Mouse (Mus musculus): ENCODE results near the gene P2rx4. TPM values are rescaled to one million over a fixed set of nuclear protein-coding genes. Genes with fewer than 3 reads are reported as not detected.

The P2rx4 gene
- polyA plus RNA-seq, 1 experiment from 2014 or later = 15.2 TPM

DNA sequence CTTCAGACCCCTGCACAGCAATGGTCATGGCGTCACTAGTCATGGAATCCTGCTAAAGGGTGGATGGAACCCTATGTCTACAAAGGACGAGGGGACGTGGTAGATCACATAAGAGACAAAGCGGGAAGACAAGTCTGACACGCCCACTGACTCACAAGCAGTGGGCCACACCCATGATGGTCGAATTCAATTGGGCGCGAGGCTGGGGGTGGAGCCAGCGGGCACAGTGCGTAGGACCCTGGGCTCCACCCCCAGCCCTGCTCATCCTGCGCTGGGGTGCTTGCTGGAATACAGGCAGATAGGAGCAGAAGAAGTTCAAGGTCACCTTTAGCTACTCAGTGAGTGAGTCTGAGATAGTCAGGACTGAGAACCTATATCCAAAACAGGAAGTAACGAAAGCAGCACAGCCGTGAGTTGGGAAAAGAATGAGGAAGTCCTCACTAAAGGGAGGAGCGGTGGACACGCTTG, 61.8 kb downstream of the P2rx4 start:
- no peak for ATAC-seq (ENCODE audit: low FRiP score, low read depth)
- Histone ChIP-seq H3K27me3 (replicated peaks) (no peaks in the 10 kb centered on the region), H3K9ac (no peak overlapping the region), H3K4me2 (replicated peaks) (no peak overlapping the region), H3K27ac (no peak overlapping the region), H3K4me1 (0 out of 2 replicates have a peak, but pooled peaks cover 2% of the 10 kb centered on the region), H3K9me3 (0 out of 2 replicates have a peak, but pooled peaks cover 5% of the 10 kb centered on the region), H3K4me3 (no peak overlapping the region), H3K36me3 (peaks cover 3% of the 10 kb centered on the region; the same call in 1 of the 2 replicates)
- WGBS = 83% methylated on average over 15 of the region's 15 CpGs

DNA sequence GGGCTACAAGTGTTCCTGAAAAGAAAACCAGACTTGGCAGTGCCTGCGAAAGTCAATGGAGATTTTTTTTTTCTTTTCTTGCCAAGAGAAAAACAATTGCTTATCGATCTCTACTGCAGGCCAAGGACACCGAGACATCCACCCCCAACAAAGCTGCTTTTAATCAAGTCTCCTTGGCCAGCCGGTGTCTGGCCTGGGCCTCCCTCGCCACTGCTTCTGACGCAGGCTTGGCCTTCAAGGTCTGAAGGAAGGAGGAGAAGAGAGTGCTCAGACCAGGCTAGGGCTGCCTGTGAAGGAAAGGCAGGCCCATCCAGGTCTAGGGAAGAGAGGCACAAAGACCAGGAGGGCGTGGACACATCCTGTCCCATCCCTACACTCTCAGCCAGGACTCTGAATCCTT, 63.0 kb downstream of the P2rx4 start:
- Histone ChIP-seq H3K36me3 (peaks cover 5% of the 10 kb centered on the region; the same call in 1 of the 2 replicates), H3K27ac (no peak overlapping the region), H3K27me3 (replicated peaks) (no peaks in the 10 kb centered on the region), H3K9me3 (0 out of 2 replicates have a peak, but pooled peaks cover 5% of the 10 kb centered on the region), H3K4me2 (replicated peaks) (no peak overlapping the region), H3K4me1 (0 out of 2 replicates have a peak, but pooled peaks cover 2% of the 10 kb centered on the region), H3K9ac (no peak overlapping the region), H3K4me3 (no peak overlapping the region)
- ATAC-seq (ENCODE audit: low FRiP score, low read depth) = no peak
- WGBS = 91% methylated on average over 7 of the region's 7 CpGs

DNA sequence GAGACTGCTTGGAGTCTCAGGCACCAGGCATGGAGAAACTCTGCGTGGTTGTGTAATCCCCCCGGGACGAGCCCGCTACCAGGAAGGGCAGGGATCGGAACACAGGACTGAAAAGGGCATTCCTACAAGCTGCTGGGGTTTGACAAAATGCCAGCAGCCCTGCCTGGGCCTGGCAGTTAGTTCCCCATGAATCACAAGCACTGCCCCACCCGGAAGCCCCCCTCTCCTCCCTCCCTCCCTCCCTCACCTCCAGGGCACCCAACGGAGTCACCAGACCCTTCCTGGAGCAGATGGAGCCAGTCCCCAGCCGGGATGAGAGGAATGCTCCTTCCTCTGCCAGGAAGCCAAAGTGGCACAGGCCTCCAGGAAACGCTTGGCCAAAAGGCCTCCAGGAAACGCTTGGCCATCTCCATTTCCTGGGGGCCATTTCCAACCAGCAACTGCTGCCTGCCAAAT, 63.5 kb downstream of the P2rx4 start:
- H3K27ac ChIP-seq = no peak overlapping the region

DNA sequence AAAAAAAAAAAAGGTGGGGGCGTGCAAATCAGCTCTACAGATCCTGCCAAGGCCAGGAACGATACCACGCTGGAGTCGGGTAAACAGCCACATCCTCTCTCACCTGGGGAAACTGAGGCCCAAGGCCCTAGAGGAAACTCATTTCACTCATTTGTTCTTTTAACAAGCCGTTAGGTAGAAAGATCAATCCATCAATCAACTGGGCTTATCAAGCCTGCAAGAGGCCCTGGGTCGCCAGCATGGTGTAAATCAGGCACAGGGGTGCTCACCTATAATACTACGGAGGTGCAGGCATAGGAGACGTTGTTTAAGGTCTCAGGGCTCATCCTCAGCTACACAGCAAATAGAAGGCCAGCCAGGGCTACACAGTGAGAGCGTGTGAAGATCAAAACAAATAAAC, 64.1 kb downstream of the P2rx4 start:
- ATAC-seq (ENCODE audit: low FRiP score, low read depth) = no peak
- H3K4me3 ChIP-seq = no peak overlapping the region
- H3K36me3 ChIP-seq = peaks cover 5% of the 10 kb centered on the region; the same call in 1 of the 2 replicates
- no peaks in the 10 kb centered on the region for H3K27me3 ChIP-seq (replicated peaks)
- 0 out of 2 replicates have a peak, but pooled peaks cover 5% of the 10 kb centered on the region for H3K9me3 ChIP-seq
- H3K4me2 ChIP-seq (replicated peaks) = no peak overlapping the region
- 0 out of 2 replicates have a peak, but pooled peaks cover 2% of the 10 kb centered on the region for H3K4me1 ChIP-seq
- 89% methylated on average over 9 of the region's 9 CpGs for WGBS
- no peak overlapping the region for H3K9ac ChIP-seq
- no peak overlapping the region for H3K27ac ChIP-seq

More for the DNA sequence above, 63.5 kb downstream of the P2rx4 start:
- WGBS = 77% methylated on average over 10 of the region's 10 CpGs
- Histone ChIP-seq H3K9me3 (0 out of 2 replicates have a peak, but pooled peaks cover 5% of the 10 kb centered on the region), H3K36me3 (peaks cover 5% of the 10 kb centered on the region; the same call in 1 of the 2 replicates), H3K4me3 (no peak overlapping the region), H3K27me3 (replicated peaks) (no peaks in the 10 kb centered on the region), H3K9ac (no peak overlapping the region), H3K4me1 (0 out of 2 replicates have a peak, but pooled peaks cover 2% of the 10 kb centered on the region), H3K4me2 (replicated peaks) (no peak overlapping the region)
- ATAC-seq (ENCODE audit: low FRiP score, low read depth) = no peak

DNA sequence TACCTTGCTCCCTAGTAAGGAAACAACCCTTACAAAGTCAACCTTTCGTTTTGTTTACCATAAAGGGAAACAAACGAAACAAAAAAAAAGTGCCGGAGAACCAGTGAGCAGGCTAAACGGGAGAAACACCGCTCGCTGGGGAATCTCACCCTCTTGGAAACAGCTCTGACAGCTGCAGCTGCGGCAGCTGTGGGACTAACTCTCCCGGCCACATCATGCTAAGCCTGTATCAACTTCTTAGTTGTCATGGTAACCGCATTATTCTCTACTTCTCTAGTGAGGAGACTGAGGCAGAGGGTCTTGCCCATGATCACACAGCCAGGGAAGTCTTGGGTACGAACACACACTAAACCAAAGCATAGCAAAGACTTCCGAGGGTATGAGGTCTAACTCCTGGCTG, 66.4 kb downstream of the P2rx4 start:
- Histone ChIP-seq H3K27me3 (replicated peaks) (no peaks in the 10 kb centered on the region), H3K4me2 (replicated peaks) (no peak overlapping the region), H3K4me3 (no peak overlapping the region), H3K9ac (no peak overlapping the region), H3K27ac (no peak overlapping the region), H3K36me3 (peaks cover 5% of the 10 kb centered on the region; the same call in 1 of the 2 replicates), H3K4me1 (peaks cover 8% of the 10 kb centered on the region), H3K9me3 (0 out of 2 replicates have a peak, but pooled peaks cover 5% of the 10 kb centered on the region)
- WGBS = 90% methylated on average over 11 of the region's 11 CpGs
- ATAC-seq (ENCODE audit: low FRiP score, low read depth) = no peak

DNA sequence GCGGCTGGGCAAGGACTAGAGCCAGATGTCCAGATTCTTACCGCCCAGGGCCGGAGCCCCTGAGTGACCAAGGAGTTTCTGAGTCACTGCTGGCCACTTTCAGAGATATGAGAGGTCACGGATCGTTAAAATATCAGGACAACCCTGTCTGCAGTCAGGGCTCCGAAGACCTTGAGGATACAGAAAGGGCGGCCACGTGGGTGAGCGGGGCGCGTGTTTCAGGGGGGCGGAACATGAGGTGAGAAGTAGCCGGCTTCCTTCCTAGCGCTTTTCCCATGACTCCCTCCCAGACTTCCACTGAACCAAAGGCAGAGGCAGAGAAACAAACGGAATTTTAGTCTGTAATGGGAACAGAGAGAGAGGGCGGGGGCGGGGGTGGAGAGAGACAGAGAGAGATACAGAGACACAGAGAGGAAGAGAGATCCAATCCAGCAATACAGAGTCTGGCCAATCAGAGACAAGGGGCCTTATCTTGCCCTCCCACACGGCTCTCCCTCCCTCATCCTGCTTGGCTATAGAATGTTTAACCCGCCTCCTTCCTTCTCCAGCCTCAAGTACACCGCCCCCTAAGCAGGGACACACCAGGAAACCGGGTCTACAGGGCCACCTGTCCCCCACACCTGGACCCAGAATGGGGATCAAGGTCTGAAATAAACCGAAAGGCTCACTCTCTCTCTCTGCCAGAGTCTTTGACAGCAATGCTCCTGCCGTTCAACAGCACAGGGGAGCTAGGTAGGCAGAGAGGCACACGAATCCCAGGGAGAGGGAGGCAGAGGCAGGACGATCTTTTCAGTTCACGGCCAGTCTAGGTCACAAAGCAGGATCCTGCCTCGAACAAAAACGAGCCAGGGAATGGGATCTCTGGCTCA, 67.6 kb downstream of the P2rx4 start:
- Histone ChIP-seq H3K36me3 (peaks cover 5% of the 10 kb centered on the region; the same call in 1 of the 2 replicates), H3K4me2 (replicated peaks) (no peak overlapping the region), H3K9me3 (0 out of 2 replicates have a peak, but pooled peaks cover 5% of the 10 kb centered on the region), H3K27ac (no peak overlapping the region), H3K4me1 (peaks cover 8% of the 10 kb centered on the region), H3K4me3 (no peak overlapping the region), H3K27me3 (replicated peaks) (no peaks in the 10 kb centered on the region), H3K9ac (no peak overlapping the region)
- WGBS = 83% methylated on average over 28 of the region's 28 CpGs
- no peak for ATAC-seq (ENCODE audit: low FRiP score, low read depth)

DNA sequence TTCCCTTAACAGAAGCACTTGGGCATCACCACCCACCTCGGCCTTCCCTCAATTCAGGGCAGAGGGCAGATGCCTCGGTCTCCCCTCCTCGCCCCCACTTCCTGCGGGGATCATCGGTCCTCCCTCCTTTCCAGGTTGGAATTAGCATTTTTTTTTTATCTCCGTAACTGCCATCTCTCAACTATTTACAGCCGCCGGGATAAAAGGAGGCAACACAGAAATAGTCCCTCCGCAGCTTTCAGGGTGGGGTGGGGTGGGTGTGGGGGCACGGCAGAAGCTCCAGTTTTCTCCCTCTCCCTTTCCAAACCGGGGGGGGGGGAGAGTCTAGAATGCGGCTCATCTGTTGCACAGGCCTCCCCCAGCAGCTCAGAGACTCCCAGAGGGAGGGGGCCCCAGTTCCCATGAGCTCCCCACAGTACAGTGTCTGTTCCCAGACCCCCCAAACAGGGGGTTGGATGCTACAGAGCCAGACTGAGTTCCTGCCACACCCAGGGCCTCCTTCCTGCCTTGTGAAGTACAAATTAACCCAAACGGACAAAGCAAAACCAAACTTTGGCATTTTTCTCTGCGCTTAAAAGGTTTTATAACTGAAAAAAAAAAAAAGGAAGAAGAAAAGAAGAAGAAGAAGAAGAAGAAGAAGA, 68.4 kb downstream of the P2rx4 start:
- Histone ChIP-seq H3K27ac (no peak overlapping the region), H3K9me3 (0 out of 2 replicates have a peak, but pooled peaks cover 5% of the 10 kb centered on the region), H3K4me1 (peaks cover 8% of the 10 kb centered on the region), H3K36me3 (peaks cover 5% of the 10 kb centered on the region; the same call in 1 of the 2 replicates), H3K27me3 (replicated peaks) (no peaks in the 10 kb centered on the region), H3K4me3 (no peak overlapping the region), H3K4me2 (replicated peaks) (no peak overlapping the region), H3K9ac (no peak overlapping the region)
- WGBS = 83% methylated on average over 14 of the region's 14 CpGs
- ATAC-seq (ENCODE audit: low FRiP score, low read depth) = no peak

DNA sequence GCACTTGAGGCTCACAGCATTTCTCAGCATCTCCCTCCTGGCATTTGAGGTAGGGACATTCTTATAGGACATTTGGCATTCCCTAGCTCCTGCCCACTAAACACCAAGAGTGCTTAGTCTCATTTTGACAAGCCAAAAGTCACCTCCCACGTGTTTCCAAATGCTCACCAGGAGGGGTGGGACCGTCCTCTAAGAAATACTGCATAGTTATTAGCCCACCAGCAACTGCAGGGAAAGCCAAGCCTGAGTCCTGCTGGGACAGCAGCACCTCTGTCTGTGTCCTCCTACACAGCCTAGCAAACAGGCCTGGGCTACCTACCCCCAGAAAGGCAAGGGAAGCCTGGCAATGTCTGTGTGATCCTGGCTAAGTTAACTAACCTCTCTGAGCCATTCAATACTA, 70.0 kb downstream of the P2rx4 start:
- Histone ChIP-seq H3K4me2 (replicated peaks) (no peak overlapping the region), H3K4me1 (peaks cover 6% of the 10 kb centered on the region), H3K27ac (no peak overlapping the region), H3K36me3 (peaks cover 4% of the 10 kb centered on the region; the same call in 1 of the 2 replicates), H3K27me3 (replicated peaks) (no peaks in the 10 kb centered on the region), H3K9ac (no peak overlapping the region), H3K4me3 (no peak overlapping the region), H3K9me3 (0 out of 2 replicates have a peak, but pooled peaks cover 5% of the 10 kb centered on the region)
- no peak for ATAC-seq (ENCODE audit: low FRiP score, low read depth)
- WGBS = 43% methylated on average over 2 of the region's 2 CpGs

DNA sequence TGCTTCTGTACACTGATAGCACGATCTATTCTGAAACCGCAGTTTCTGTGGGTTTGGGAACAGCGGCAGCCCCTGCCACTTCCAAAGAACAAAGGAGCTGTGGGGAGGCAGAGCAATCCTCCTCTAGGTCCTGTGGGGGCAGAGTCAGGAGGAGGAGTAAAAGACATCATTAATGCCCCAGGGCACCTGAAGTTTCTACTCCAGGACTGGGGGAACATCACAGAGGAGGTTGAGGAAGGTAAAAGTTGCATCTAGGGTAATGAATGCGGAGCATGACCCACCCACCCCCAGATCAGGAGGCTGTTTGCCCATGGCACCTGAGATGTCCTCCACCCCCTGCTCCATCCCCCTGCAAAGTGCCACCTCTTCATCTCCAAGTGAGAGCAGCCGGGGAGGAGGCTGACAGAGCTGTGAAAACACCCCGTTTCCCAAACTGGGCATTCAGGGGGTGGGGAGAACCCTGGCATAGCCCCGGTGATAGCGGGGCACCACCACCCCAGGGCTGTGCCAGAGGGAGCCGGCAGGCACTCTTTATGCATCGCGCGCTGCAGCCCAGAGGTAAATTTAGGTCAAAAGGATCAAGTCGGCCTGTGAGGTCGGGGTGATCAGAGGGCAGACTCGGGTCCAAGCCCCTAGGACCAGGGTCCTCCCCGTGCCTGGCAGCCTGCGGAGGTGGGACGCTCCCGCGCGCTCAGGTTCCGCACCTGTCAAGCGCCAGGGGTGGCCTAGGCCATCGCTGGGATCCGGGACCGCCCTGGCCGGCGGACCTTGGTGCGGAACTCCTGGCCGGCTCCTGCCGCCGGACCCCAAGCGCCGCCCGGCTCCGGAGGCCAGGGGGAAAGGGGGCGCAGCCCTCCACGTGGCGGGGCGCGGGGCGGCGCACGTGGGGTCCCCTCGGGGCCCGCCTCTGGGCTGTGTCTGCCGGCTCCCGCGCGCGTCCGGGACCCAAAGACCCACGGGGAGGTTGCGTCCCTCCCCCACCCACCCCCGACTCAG, 71.2 kb downstream of the P2rx4 start:
- Histone ChIP-seq H3K36me3 (0 out of 2 replicates have a peak, but pooled peaks cover 3% of the 10 kb centered on the region), H3K4me3 (peak overlapping the region; percentile 90), H3K4me1 (peaks cover 6% of the 10 kb centered on the region), H3K27me3 (replicated peaks) (no peaks in the 10 kb centered on the region), H3K9me3 (no peaks in the 10 kb centered on the region), H3K9ac (peak overlapping the region; percentile 88), H3K27ac (no peak overlapping the region), H3K4me2 (replicated peaks) (peak overlapping the region; percentile 97)
- peak; percentile 67 for ATAC-seq (ENCODE audit: low FRiP score, low read depth)
- WGBS = under 1% methylated on average over 52 of the region's 55 CpGs
